Mouse (Mus musculus) olfactory bulb, adult 2 months (tissue): ENCODE data around the gene Gab2.

Source experiments
- CTCF ChIP-seq: fragments of 200-500 bp; IDR thresholded peaks from 2 replicates; pipeline ENCODE4 v1.5.1; 2012; ENCODE audit warnings: low read depth, mild to moderate bottlenecking, low read length, moderate library complexity; ENCODE audit not compliant: insufficient read depth
- POLR2A ChIP-seq: fragments of 200-500 bp; IDR thresholded peaks from 2 replicates; pipeline ENCODE4 v1.6.1; 2012; ENCODE audit warnings: mild to moderate bottlenecking, low read depth, low read length, moderate library complexity; ENCODE audit not compliant: insufficient read depth

DNA sequence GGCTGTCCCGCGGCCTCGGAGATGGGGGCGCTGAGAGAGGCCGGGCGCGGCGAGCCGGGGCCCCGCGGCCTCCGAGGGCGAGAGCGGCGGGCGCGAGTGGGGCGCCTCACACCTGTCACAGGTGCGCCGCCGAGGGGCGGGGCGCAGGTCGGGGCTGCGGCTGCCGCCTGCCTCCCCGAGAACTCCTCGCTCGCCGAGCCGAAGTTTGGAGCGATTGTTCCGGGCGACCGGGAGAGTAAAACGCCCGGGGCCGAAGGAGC lies 503 bp downstream of the Gab2 start:
- TF ChIP-seq POLR2A (no peak), CTCF (no peak)
